Mouse (Mus musculus): ENCODE measurements around the gene Olfr243.
"Not testable (repeated sequence)": the region's sequence is repeated elsewhere in the genome, so short reads cannot be mapped to it uniquely, and the experiment has no call there.

Gene Olfr243

DNA sequence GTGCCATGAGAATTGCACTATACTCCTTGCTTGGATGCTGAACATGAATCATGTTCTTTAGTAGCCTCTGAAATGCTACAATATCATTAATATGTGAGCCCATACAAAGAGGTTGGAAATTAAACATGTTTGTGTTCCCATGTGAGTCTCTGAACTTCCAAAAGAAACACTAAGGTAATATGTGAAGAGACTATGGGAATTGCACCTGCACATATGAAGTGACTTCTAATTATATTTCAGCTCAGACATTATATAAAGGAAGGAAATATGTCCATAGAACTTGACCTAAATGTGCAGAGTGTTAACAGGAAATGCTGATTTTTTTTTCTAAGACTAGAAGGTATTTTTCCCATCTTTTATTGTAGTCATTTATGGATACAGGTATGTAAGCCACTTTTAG is at the start of gene Olfr243:
TSS of gene Olfr243 (plus strand) at position 301 of the 400 bp plus-strand sequence.
- no peak for DNase-seq (ENCODE audit: low spot score)

DNA sequence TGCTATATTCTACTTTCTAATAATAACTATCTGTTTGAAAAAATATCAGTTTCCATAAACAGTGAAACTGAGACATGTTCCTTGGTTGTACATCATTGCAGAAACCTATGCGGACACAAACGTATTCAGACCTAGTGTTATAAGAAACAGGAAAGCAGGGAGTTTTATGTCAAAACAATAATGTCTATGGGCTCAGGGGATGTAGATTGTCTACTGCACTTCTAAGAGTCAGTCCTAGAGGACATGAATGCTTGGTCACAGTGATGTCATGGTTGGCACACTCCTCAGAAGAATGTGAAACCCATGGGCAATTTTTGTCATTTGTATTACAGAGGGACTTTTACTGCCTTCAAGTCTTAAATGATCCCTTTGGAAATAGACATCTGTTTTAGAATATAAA is 43.4 kb upstream of the Olfr243 start, which contains the start of gene Olfr624:
TSS of gene Olfr624 (minus strand) at position 101 of the 400 bp plus-strand sequence.
- no peak for DNase-seq (ENCODE audit: low spot score)

DNA sequence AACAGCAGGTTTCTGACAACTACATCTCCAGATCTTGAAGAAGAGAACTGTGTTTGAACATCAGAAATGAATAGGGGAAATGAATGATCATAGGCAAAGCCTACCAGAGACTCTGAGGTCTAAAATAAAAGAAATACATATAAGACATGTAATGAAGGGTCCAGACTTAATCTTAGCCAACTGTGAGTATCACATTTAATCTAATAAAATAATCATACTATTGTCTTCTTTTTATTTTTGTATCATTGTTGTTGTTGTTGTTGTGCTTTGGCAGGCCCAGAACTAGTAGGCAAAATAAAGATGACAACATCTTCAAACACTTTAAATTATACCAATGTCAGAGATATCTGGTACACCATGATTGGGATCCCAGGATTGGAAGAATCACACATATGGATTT is 32.1 kb upstream of the Olfr243 start, which contains the start of gene Olfr625-ps1:
TSS of gene Olfr625-ps1 (plus strand) at position 301 of the 400 bp plus-strand sequence.
- no peak for DNase-seq (ENCODE audit: low spot score)

DNA sequence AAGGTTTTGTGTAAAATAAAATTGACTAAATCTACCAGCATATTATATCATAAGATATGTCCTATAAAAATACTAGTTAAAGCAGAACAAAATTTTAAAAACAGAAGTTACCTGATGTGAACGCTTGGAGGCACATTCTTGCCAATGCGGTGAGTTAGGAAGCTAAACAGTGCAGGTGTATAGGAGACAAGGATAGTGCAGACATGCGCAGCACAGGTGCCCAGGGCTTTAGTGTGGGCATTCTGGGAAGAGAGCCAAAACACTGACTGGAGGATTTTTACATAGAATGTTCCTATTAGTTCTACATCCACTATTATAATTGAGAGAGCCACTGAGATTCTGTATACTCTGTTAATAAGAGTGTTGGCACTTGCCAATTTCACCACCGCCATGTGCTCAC is 15.0 kb upstream of the Olfr243 start:
- DNase-seq (ENCODE audit: low spot score), result no peak

DNA sequence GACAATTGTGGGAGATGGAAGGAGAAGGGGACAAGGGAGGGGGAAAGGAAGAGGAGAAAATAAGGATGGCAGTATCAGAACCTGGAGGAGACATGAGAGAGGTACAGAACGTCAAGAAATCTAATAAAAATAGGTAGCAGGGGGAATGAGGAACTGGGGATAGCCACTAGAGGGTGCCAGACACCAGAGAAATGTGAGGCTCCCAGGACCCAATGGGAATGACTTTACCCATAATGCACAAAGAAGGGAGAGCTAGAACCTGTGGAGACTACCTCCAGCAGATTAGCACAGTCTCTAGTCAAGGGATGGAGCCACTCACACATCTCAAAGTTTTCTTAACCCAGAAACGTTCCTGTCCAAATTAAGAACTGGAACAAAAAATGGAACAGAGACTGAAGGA is 2.4 kb upstream of the Olfr243 start:
- no peak for DNase-seq (ENCODE audit: low spot score)

DNA sequence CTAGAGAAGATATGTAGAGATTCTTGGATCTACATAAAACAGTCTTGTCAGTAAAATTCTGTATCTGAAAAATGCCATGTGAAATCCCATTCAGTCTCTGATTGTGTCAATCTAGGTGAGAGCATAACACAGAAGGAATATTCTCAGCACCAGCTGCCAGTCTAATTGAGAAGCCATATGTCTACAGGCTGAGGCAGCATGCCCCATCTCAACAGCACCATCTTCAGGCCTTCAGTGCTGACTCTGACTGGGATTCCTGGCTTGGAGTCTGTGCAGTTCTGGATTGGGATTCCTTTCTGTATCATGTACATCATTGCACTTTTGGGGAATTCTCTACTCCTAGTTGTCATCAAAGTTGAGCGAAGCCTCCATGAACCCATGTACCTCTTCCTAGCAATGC is 1.9 kb downstream of the Olfr243 start:
- DNase-seq (ENCODE audit: low spot score), result not testable (repeated sequence)

DNA sequence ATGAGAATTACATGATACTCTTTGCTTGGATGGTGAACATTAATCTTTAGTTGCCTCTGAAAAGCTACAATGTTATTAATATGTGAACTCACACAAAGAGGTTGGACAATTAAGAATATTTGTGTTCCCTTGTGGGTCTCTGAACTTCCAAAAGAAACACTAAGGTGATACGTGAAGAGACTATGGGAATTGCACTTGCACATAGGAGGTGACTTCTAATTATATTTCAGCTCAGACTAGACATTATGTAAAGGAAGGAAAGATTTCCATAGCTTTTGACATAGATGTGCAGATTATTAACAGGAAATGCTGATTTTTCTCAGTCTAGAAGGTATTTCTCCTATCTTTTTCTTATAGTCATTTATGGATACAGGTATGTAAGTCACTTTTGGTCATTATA is 15.6 kb downstream of the Olfr243 start, which contains the start of gene Olfr628:
TSS of gene Olfr628 (plus strand) at position 301 of the 400 bp plus-strand sequence.
- no peak for DNase-seq (ENCODE audit: low spot score)

DNA sequence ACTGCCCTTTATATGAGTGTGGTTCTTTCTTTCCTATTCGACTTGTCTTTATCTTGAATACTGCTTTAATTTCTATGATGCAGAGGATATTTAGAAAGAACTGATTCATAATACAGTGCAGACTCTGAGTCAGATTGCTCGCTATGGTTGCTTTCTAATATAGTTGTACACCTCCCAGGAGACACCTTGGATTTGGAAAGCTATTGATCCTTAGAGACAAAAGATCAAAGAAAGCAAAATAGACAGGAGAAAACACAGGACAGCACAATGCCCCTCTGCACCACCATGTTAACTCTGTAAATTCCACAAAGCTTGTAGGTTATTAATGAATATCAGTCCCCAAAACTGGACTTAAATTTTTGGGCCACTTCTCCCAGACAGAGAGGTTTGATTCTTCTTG is 30.4 kb downstream of the Olfr243 start, which contains the start of gene Olfr629:
TSS of gene Olfr629 (minus strand) at position 101 of the 400 bp plus-strand sequence.
- no peak for DNase-seq (ENCODE audit: low spot score)

DNA sequence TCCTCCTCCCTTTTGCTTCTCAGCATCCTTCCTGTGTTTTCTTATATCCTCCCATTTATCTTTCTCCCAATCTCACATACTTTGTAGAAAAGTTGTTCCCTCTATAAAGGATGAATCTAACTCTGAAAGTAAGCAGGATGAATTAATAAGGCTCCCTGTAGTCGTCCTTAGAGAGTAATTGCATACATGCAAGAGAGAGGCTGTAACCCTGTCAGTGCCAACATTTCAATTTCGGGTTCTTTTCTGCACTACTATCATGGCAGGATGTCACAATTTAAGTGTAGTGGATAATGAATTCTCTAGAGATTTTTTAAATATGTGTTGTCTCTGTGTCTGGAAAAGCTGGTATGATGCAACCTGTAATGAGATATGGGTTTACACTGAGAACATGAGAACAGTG is 42.8 kb downstream of the Olfr243 start, which contains the start of gene Olfr630:
TSS of gene Olfr630 (minus strand) at position 101 of the 400 bp plus-strand sequence.
- no peak for DNase-seq (ENCODE audit: low spot score)

DNA sequence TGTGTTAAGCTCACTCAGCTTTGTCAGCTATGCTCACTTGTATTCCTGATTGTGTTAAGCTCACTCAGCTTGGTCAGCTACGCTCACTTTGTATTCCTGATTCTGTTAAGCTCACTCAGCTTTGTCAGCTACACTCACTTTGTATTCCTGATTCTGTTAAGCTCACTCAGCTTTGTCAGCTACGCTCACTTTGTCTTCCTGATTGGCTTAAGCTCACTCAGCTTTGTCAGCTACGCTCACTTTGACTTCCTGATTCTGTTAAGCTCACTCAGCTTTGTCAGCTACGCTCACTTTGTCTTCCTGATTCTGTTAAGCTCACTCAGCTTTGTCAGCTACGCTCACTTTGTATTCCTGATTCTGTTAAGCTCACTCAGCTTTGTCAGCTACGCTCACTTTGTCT is 47.7 kb downstream of the Olfr243 start:
- DNase-seq (ENCODE audit: low spot score), result not testable (repeated sequence)

DNA sequence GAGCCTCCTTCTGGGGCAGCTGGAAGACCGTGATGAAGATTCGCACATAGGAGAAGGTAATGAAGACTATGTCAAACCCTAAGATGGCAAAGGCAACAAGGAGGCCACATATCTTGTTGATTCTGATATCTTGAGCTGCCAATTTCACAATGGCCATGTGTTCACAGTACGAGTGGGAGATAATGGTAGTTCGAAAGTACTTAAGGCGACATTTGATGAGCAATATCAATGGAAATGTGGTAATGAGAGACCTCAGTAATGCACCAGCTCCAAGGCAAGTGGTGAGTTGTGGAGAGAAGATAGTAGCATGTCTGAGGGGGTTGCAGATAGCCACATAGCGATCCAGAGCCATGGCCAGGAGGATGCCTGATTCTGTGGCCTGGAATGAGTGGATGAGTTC is 53.2 kb downstream of the Olfr243 start:
- DNase-seq (ENCODE audit: low spot score), result not testable (repeated sequence)
